Mouse (Mus musculus) c-Kit-positive CD71-positive TER-119-positive erythroid progenitor cells, embryonic 14.5 days (primary cell): ENCODE measurements at regions not wholly inside any gene's neighbourhood (a gene's known extent, or its start where the extent isn't known, plus 50 kb on each side); places are given as distances from the start of the nearest gene placed in this dataset.

Experiments
- DNase-seq: peaks from one replicate; pipeline ENCODE4 v3.0.0-alpha.2; 2013; ENCODE audit warnings: low spot score

DNA sequence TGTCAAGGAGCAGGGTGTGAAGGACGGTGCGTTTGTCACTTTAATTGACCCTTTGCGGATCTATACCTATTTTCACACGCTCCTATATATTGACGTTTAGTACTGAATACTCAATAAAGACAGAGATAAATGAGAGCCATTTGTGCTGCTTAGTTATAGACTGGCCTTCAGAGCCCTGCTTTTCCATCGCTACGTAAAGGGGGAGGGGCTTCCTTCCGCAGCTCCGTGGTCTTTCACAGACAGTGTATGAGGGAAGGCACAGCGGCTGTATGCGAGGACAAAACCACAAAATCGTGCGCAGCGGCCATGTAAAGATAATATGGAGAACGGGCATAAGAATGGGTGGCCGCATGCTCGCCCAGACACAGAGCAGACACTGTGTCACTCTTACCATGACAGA, 58.4 kb upstream of the Pced1b start:
- DNase-seq: no peak

DNA sequence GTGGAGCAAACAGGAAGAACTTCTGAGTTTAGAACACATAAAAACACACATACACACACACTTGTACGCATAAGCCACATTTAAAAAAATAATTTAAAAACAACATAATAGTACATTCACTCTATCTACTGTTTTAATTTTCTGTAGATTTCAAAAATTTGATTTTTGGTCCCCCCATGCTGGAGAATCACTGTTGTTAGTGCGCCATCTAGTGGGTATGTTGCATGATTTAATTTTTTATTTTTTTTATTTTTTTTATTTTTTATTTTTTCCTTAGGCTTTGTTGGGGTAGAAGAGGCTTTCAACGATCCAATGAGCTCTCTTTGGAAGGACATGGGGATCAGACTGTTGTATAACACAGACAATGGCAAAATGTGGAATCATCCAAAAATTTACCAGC, 59.1 kb upstream of the Pced1b start:
- DNase-seq: no peak

DNA sequence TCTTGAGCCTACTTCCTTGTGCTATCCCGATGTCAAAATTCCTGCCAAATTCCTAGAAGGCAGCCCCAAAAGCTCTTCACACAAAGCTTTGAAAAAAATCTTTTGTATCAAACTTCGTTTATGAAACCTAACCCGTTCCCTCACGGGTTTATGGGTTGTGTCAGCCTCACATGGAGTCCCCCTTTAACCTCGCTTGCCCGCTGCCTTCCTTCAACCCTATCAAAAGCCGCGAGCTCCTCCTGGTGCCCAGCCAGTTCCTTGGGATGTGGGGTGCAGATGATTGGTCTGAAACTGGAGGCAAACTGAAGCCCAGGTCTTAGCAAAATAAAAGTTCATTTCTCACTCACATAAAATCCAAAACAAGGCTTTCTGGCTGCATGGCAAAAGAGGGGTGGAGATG, 60.9 kb upstream of the Pced1b start:
- DNase-seq: no peak

- no peak for DNase-seq
These were observed 64.3 kb upstream of the Pced1b start for GRCm38 (mm10) chr15:97182617-97183038.

DNA sequence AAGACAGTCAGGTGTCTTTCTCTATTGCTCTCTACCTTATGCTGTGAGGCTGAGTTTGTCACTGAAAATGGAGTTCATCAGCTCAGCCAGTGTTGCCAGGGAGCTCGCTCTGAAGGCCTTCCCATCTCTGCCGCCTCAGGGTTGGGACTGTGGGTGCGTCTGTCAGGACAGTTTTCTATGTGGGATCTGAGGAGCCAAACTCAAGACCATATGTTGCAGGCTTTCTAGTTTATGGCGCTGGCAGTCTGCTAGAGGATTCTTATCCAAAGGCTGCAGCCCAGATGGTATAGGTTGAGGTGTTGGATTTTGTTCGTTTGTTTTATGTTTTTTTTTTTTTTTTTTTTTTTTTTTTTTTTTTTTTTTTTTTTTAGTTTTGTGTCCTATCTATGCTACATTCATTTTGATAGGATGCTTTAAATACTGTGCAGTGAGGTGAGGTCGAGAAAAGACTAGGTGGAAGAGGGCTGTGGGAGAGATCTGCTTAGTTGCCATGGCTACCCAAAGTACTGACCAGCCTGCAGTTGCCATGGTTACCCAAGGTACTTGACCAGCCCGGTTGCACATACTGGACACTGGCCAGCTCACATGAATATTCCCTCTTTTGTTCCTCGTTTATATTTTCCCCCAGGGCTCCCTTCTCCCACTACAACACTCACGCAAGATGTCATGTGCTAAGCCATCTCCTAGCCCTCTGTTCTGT, 65.8 kb upstream of the Pced1b start:
- no peak for DNase-seq

- no peak for DNase-seq
These were observed 68.6 kb upstream of the Pced1b start for GRCm38 (mm10) chr15:97178286-97178685.

- DNase-seq: no peak
These were observed 69.1 kb upstream of the Pced1b start for GRCm38 (mm10) chr15:97177806-97178205.

DNA sequence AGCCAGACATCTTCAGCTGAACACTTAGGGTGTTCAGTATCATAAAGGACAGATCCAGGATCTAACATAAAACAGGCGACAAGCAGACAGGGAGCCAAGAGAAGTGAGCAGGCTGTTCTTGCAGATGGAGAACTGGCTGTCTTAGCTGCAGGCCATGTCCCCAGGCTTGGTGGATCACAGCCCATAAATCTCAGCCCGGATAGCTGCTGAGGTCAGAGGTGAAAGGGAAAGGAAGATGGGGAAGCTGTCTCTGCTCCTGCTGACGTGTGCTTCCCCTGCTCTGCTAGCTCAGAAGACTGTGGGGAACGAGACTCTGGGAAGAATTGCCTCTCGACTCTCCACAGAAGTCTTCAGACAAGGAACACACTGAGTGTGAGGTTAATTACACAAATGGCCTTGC, 71.9 kb upstream of the Pced1b start:
- no peak for DNase-seq

DNA sequence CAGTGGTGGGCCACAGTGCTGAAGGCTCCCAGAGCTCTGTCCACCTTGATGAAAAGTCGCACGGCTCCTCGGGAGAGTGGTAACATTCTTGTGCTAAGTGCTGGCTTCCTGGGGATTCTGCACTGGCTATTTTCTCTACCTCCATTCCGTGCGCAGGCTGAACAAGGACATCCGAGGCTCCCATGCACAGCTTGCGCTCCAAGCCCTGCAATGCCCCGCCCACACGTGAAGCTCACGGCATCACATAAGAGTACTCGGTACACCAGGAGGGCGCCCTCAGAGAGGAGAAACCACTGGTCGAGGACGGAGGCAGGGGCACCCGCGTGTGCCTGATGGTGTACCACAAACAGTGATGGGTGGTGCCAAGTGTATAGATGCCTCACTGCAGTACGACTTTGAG, 73.7 kb upstream of the Pced1b start:
- no peak for DNase-seq

DNA sequence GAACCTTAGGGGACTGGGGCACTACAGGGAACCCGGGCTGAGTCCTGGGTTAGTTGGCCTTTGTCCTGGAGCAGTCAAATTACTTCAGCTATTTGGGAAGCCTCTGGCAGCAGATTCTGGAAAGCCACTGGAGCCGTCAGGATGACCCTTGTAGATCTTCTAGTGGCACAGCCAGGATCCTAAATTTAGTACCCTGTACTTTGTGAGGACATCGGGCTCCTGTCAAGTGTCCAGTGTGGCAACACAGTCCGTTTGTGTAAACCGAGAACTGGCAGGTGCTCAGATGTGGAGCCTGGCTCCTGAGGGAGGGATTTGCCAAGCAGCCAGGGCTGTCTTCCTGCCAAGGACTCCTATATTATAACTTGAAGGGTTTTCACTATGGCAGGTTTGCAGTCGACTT, 76.8 kb upstream of the Pced1b start:
- DNase-seq: no peak

GRCm38 (mm10) chr15:97169381-97169780, 77.5 kb upstream of the Pced1b start:
- DNase-seq: no peak

GRCm38 (mm10) chr15:97167116-97167515, 79.8 kb upstream of the Pced1b start:
- no peak for DNase-seq

DNA sequence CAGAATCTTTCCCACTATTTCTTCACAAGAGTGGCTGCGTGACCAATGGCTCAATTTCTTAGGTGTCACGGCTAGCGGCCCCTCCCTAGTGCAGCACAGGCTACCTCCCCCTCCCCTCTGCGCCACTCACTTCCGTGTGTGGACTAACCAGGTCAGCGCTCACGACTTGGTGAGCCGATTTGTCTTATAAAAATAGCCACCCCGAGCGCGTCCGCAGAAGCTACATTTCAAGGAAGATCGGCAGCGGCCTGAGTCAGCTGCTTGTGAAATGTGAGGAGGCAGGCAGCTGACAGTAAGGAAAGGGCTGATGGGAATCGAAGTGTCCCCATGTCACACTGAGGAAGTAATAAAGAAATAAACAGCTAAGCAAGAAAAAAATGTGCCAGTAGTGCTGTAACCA, 82.3 kb upstream of the Pced1b start:
- DNase-seq: no peak

DNA sequence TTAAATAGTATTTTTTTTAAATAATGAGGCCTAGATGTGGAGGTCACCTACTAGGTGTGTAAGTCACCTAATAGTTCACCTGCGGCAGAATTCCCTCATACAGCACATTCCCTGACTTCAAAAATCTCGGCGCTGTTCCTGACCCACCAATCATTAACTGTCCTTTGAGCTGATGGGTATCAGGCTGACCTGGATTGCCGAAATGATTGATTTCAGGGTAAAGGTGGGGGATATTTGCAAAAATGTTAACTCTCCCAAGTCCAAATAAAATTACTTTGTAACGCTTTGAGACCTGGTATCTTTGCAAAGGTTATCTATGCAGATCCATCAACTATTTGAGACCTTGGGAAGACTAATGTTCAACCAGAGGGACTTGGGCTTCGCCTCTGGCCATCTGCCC, 82.9 kb upstream of the Pced1b start:
- DNase-seq: no peak

- no peak for DNase-seq
These were observed 83.8 kb upstream of the Pced1b start for GRCm38 (mm10) chr15:97163090-97163489.

- DNase-seq: no peak
These were observed 84.6 kb upstream of the Pced1b start for GRCm38 (mm10) chr15:97162305-97162704.

DNA sequence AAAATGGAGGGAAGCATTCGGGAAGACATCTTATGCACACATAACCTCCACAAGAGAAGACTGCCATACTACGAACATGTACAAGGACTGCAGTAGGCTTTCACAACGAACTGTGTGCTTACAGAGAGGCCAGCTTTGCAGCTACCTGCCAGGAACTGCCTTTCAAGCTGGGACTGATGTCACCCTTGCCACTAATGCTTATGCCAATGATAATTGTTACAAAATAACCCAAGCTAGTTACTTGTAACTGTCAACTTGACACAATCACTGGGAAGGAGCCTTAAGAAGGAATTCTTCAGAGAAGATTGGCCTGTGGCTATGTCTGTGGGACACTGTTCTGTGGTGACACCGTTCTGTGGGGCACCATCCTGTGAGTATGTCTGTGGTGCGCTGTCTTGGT, 85.4 kb upstream of the Pced1b start:
- no peak for DNase-seq

- no peak for DNase-seq
These were observed 94.6 kb upstream of the Pced1b start for GRCm38 (mm10) chr15:97152354-97152753.

GRCm38 (mm10) chr15:97151793-97152192, 95.1 kb upstream of the Pced1b start:
- no peak for DNase-seq

DNA sequence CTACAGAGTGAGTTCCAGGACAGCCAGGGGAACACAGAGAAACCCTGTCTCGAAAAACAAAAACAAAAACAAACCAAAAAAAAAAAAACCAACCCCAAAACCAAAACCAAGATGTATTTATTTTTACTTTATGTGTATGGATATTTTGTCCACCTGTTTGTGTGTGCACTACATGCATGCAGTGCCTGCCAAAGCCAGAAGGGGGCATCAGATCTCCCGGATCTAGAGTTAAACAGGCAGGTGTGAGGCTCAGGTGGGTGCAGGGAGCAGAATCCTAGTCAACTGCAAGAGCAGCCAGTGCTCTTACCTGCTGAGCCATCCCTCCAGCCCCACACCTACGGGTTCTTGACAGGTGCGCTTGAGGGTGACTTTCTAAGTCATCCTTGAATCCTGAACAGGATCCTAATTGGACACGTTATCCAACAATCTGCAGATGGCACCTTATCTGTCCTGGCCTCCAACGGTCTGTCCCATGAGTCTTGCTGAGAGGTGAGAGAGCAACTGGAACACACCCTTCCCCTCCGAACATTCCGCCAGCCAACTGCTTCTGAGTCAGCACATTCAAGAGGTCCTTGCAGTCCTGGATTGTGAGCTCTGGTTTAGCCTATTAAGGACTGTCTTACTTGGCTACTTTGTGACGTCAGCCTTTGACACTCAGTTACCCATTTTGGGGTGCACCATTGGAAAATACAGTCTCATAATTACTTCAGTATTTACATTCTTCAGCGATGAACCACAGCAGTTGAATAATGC, 95.4 kb upstream of the Slc38a4 start:
- no peak for DNase-seq

- no peak for DNase-seq
These were observed 86.2 kb upstream of the Slc38a4 start for GRCm38 (mm10) chr15:97141958-97142357.

GRCm38 (mm10) chr15:97138265-97138664, 82.5 kb upstream of the Slc38a4 start:
- no peak for DNase-seq

- peak; percentile 18 for DNase-seq
These were observed 79.5 kb upstream of the Slc38a4 start for GRCm38 (mm10) chr15:97135291-97135690.

- DNase-seq: no peak
These were observed 72.0 kb upstream of the Slc38a4 start for GRCm38 (mm10) chr15:97127771-97128170.
